Mouse (Mus musculus) ovary, postnatal 36 days (tissue): Measurements from ENCODE around the gene Mia2.
A peak's percentile ranks its signal among the peaks of the same experiment; 100 is the strongest.

Source experiments
- DNase-seq: peaks from one replicate; pipeline ENCODE4 v3.0.0; 2022; ENCODE audit warnings: low spot score, mixed read lengths

Gene Mia2

DNA sequence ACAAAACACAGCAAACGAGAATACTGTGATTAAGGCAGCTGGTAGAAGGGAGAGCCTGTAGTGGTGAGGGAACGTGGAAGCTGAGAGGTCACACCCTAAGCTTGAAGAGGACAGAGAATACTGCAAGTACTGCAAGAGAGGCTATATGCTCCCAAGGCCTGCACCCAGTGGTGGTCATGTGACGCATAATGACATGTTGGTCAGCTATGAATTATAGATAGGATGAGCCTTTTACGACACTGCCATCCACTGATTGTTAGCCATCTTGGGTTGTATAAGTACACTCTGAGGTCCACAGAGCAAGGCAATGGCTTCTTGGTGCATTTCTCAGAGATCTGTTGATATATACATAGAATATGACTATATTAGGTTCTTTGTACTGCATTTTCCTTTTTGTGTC is 71.0 kb downstream of the Mia2 start:
- DNase-seq = no peak

DNA sequence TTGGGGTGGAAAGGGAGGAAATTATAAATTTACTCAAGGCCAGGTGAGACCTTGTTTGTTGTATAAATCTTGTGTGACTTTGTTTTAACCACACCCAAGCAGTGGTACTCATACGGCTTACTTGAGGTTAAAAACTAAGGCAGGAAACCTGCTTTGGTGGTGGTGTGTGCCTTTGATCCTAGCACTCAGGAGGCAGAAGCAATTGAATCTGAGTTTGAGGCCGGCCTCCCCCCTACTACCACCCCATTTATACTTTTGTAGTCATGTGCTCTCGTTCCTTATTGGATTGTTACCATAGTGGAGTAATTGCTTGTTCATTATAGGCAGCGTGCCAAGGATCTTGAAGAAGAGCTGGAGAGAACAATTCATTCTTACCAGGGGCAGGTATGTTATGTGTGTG is 74.3 kb downstream of the Mia2 start:
- DNase-seq = no peak

DNA sequence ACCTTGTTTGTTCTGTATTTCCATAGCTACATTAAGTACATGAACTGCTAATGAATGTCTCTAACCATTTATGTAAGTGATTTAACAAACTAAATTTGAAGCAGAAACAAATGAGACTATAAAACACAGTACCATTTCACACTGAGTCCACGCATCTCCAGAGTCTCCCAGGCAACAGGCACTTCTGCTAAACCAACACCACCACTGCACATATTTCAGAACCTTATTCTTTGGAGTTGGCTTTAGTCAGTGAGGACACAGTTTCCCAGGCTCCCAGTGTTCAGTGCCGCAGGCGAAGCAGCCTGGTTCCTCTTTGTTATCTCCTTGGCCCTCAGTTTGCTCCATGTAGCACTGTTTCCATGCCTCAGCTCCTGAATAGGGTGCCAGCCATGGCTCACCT is 82.2 kb downstream of the Mia2 start:
- DNase-seq = no peak

DNA sequence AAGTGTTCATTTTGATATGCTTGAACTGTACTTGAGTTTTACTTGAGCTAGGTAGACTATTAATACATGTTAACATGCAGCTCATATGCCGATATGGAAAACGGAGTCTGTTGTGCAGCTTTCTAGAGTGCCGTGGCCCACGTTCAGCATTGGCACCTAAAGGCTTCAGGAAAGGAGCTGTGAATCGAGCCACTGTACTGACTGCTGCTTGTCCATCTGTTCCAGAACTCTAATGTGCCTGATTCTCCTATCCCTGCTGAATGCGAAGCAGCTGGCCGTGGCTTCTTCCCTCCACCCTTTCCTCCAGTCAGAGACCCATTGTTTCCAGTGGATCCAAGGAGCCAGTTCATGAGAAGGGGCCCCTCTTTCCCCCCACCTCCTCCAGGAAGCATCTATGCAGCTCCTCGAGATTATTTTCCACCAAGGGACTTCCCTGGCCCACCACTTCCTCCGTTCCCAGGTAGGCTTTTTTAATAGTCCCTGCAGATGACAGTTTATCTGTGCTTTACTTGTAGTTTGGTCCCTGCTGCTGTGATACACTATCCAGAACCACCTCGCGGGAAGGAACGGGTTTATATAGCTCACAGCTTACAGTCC is 92.6 kb downstream of the Mia2 start:
- DNase-seq = no peak

DNA sequence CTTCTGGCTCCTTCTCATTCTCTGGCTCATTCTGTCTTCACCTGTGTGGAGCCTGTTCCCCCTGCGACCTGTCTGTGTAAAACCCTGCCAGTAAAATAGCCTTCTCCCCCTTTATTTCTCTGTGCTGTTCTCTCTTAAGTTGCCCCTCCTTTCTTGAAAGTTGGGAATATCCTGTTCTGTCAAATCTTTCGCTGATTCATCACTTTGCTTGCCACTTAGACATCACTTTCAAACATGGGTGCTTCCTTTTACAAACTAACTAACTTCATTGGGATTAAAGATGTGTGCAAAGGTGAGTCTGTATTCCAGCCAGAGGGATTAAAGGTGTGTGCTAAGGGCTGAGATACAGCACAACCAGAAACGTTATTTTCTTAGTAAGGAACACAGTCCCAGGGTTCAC is 98.0 kb downstream of the Mia2 start:
- DNase-seq = no peak

DNA sequence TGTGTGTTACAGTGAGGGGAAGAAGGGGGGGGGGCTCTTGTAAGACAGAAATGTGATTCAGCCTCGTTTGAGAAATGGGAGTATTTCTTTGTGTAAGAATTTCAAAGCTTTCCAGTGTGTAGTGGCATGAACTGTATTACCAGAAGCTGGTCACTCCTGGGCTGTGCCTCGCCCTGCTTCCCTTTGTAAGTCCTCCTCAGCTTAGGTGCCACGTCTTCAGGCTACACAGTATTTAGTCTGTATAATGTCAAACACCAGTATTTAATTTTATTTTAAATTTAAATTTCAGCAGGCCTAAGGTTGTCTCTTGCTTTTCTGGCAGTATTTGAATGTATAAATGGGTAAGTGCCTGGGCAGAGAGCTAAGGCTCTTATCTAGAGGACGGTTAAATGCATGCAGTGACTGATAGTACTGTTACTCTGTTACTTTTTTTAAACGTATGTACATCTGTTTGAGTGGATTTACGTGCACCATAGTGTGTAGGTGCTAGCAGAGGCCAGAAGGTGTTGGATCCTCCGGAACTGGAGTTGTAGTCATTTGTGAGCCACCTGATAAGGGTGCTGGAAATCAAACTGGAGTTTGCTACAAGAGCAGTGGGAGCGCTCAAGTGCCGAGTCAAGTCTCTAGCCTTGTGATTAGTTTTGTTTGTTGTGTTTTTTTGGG is 98.9 kb downstream of the Mia2 start:
- no peak for DNase-seq

DNA sequence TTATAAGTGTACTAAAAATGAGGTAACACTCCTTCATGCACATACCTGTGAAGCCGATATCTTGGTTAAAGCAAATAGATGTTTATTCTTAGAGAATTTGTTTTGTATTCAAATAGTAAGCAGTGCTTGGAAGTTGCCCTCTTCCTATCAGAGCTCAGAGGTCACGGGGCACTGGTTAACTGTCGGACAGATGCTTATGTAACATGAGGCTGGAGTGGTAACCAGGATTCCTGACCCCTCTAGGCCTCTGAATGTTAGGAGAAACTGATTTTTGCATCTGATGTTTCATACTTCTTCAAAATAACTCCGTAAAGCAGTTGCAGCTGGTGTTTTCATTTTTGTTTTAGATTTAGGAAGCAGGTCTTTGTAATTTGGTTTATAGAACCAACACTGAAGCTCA is 99.5 kb downstream of the Mia2 start:
- DNase-seq = no peak

DNA sequence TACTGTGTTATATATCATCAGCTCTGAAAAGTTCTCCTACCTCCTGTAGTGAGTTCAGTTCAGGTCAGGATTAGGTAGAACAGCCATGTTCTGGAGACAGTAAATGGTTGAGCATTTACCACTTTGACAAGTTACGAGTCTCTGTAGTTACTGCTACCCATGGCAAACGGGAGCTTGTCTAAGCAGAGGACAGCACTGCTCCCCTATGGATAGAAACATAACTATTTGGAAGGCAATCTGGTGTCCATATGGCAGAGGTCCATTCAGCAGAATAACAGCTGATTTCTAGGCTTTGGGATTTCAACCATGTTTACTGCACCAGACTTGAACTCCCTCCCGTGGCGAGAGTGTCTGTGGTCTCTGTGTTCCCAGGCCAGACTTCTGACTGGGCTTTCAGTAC is 100.3 kb downstream of the Mia2 start:
- no peak for DNase-seq

DNA sequence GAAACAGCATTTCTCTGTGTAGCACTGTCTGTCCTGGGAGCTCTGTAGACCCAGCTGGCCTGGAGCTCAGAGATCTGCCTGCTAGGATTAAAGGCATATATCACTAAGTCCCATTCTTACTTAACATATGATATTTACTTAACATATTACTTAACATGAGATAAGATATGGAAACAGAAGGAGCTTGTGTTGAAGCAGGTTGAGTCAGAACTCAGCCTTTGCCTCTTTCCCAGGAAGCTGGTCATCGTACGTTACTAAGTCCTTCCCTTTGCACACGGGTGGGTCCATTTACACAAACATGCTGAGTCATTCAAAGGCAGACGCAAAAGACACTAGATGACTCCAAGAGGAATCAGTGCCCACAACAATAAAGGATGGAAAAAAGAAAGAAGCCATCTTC is 103.2 kb downstream of the Mia2 start:
- no peak for DNase-seq

DNA sequence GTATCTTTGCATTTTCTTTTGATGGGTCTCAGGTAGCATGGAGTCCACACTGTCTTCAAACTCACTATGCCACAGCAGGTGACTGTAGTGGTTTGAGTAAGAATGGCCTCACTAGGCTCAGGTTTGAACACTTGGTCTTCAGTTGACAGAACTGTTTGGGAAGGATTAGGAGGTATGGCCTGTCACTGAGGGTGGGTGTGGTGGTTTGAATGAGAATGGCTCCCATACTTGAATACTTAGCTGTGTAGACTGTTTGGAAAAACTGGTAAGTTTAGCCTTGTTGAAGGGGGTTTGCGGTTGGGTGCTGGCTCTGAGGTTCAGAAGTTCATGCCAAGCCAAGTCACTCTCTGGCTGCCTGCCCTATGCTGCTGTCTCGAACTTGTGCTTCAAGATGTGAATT is 103.8 kb downstream of the Mia2 start:
- DNase-seq = no peak

DNA sequence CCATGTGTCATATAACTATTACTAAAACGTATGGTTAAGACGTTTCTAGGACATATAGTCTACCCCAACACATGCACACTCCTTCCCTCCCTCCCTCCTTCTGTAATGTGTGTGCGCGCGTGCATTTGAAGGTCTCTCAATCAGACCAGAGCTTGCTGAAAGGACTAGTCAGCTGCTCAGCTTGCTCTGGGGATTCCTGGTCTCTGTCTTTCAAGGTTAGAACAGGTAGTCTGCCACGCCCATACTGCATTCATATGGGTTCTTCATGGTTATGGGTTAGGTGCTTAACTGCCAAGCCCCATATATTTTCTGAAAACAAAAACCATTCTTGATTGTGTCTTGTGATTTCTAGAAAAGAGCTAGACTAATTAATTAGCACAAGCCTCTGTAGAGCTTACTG is 110.0 kb downstream of the Mia2 start:
- DNase-seq = no peak

DNA sequence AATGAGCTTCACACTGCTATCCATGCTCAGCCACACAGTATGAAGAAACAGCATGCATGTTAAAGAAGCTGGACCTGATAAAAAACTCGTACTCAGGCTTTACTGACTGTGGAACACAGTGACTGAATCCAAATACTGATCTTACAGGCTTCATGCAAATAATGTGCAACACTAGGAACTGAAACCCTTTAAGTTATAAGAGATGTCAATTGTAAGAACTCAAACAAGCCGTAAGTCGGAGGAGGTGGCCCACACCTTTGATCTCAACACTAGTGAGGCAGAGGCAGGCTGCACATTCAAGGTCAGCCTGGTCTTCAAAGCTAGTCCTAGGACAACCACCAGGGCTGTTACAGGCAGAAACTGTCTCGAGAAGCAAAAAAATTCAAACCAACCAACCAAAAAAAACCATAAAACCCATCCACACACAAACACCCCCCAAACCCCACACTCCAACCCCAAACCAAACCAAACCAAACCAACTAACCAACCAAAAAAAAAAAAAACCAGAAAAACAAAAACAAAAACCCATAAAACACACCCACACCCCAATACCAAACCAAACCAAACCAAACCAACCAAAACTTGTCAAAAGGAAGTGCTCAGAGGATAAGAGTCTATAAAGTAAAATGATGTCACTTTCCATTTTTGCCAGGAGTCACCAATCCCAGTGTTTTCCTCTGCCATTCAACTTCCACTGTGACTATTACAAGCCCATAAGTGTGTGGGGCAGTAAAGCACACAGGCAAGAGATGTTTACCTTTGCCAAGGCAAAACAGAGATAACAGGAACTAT is 110.8 kb downstream of the Mia2 start:
- DNase-seq = no peak

DNA sequence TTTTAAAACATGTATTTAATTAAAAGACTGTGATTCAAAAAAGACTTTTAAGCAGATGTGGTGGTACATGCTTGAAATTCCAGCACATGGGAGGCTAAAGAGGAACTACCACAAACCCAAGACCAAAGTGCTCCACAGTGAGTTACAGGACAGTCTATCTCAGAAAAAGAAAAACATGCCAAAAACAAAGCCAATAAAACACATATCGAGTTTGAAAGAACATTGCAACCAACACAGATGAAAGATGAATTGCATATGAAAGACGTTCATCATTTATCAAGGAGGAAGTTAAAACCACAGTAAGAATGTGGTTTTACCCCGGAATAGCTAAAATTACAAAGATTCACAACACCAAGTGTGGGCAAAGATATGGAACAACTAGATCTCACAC is 111.4 kb downstream of the Mia2 start:
- no peak for DNase-seq

DNA sequence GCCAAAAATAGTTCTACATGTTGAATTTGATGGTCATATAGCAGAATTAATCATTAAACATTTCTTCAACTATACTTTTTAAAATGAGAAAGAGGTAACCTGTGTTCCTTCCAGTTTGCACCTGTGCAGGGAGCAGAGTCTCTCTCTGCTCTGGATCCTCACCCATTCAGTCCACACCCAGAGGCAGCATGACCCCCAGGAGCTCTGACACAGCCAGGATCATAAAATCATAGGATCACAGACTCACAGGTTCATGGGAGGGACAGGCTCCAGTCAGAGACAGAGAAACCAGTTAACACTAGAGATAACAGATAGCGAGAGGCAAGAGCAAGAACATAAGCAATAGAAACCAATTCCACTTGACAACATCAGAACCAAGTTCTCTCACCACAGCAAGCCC is 112.2 kb downstream of the Mia2 start:
- DNase-seq = no peak

DNA sequence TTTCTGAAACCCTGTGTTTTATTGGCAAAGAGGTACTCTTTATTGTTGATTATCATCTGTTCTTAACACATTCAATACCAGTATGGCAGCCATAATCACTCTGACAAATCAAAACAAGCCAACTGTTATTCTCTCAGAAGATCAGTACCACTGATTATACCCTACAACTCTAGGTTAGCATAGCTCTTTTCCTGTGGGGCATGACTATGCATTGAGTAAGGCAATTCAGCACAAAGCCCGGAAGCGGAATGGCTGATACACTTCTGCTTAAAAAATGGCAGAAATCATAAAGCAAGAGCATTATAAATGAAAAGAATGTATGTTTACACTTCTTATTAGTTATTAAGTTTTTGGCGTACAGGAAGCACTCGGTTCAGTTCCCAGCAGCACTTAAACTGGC is 120.6 kb downstream of the Mia2 start:
- no peak for DNase-seq

DNA sequence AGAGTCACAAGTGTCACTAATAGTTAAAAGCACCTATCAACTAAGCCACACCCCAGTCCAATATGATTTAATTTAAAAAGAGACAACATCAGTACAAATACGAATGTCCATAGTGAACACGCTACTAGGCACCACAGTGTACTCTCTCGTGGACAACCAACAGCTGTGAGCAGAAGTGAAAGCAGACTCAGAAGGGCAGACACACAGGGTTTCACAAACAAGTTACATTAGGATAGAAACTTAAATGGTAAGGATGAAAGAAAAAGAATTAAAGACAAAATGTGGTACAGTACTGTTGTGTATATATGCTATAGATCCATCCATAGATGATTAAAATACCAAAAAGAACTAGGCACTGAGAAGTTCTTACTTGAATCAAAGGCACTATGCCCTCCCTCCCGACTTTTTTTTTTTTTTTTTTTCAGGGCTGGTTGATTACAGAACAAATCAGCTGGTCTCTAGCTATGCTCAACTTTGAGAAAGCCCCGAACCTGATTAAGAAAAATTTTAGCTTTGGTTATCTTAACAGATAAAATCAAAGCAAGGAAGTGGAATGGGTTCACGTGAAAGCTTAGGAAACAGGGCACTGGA is 121.2 kb downstream of the Mia2 start:
- no peak for DNase-seq

DNA sequence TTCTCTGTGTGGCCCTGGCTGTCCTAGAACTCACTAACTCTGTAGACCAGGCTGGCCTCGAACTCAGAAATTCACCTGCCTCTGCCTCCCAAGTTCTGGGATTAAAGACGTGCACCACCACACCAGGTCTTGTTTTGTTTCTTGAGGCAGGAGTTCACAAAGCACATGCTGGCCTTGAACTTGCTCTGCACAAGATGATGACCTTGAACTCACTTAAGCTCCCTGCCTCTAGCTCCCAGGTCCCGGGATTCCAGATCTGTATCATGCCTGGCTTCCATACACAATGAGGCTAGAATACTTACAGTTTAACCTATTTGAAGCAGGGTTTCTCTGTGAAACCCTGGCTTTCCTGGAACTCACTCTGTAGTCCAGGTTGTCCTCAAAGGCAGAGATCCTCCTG is 121.7 kb downstream of the Mia2 start:
- no peak for DNase-seq

DNA sequence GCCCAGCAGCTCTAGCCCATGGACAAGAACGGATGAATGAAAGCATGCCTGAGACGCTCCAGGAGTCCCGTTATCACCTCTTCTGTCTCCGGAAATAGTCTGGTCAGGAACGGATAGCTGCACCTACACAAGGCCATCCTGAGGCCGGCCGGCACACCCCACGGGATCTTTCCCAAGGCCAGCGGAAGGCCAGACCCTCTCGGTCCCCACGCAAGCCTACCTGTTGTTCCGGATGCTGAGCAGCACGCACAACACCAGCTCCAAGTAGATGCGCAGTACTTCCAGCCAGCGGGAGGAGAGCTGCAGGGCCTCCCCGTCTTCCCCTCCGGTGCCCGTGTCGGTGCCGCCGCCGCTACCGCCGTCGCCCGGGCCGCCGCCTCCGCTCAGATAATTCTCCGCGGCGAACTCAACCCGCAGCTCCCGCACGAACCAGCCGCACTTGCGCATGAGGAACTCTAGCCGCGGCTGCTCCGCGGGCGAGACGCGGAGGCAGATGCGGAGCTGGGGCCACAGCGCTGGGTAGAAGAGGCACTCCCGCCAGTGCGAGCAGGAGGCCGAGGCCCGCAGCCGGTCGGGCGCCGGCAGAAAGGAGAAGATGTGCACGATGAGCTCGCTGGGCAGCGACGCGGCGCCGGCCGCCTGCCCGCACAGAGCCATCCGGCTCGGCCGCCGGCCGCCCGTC is 123.2 kb downstream of the Mia2 start:
- no peak for DNase-seq

DNA sequence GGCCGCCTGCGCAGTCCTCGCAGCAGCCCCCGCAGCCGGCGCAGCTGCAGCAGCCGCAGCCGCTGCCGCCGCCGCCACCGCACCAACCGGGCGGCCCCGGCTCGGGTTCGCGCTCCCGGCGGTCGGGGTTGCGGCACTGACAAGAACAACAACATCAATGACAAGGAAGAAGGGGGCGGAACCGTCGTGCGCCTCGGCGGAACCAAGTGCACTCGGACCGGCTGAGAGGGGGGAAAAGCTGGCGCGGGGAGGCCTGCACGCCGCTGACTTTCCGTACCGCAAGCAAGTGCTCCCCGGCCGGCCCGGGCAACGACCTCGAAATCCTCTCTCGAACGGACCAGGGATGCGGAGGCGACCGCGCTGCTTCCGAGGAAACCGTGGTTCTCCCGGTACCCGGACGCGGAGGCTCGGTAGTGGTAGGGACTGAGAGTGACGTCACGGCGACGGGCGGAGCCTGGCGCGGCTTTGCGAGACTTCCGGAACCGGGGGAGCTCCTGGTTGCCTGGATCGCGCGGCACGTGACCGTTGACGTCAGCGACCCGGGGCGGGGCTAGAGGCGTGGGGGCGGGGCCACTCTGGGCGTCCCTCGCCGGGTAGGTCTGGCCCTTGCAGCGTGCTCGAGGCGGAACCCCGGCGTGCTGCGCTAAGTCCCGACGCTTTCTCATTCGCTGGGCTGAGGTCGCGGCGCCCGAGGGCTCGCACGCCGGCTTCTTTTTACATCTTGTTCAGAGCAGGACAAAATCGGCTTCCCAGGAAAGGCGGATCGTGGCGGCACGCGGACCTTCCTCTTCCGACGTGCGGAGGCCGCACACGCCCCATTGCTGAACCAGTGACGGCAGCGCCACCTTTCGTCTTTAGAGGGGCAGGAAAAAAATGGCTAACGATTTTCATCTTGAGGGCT is 124.0 kb downstream of the Mia2 start, which contains the start of gene Fbxo33:
Fbxo33 (minus strand) TSS at position 401 of the 901 bp plus-strand sequence.
- peak; percentile 96 for DNase-seq

DNA sequence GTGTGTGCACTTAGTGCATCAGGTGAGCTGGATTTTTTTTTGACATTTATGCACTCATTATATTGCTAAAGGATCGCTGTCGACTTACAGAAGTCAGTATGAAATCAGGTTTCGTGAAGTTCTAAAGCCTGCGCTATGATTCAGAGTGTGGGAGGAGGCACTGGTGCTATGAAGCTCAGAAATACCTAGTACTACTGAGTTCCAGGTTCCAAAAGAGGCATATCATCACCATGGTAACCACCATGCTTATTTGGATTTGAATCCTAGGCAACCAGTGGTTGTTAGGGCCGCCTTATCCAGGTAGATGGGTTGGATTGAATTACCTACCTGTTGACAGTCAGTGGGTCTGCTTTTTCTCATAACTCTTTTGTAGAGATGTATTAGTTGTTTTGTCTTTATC is 132.8 kb downstream of the Mia2 start:
- no peak for DNase-seq

DNA sequence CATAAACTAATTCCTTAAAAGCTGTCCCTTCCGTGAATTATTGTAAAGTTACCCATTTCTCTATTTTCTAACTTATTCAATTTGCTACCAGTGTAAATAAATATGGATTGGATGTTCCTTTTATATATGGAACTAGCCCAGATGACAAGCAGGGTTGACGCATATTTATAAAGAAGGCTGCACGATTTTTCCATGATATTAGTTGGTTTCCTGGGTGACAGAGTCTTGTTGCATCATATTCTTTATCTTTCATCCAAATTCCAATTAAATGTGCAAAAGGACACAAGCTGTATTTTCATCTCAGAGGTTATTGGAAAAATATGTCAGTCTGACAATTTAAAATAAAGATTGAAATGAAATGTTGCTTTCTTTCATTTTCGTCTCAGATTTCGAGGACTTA is 142.8 kb downstream of the Mia2 start:
- no peak for DNase-seq
